Mouse (Mus musculus) bone marrow, adult 2 months (tissue): Measurements from ENCODE around the gene Lfng. TPM values are rescaled to one million over a fixed set of nuclear protein-coding genes. Genes with fewer than 3 reads are reported as not detected.

Source experiments
- H3K27ac ChIP-seq: fragments of 200-500 bp; 2 replicates; pipeline ENCODE4 v1.5.1; 2012; ENCODE audit warnings: low read depth, mild to moderate bottlenecking, control low read depth, inconsistent platforms, low read length; ENCODE audit not compliant: control insufficient read depth, poor library complexity, insufficient read depth
- H3K4me1 ChIP-seq: fragments of 200-500 bp; 2 replicates; pipeline ENCODE4 v1.6.1; 2011; ENCODE audit warnings: low read length; ENCODE audit not compliant: control insufficient read depth, insufficient read depth
- H3K4me3 ChIP-seq: fragments of 200-500 bp; replicated peaks from 2 replicates; pipeline ENCODE3; 2011; ENCODE audit warnings: mild to moderate bottlenecking, low read depth, low read length, control low read depth; ENCODE audit not compliant: control insufficient read depth
- CTCF ChIP-seq: fragments of 200-500 bp; IDR thresholded peaks from 2 replicates; pipeline ENCODE4 v1.5.1; 2011; ENCODE audit warnings: low read length, control low read depth; ENCODE audit not compliant: control insufficient read depth, insufficient read depth
- POLR2A ChIP-seq: fragments of 200-500 bp; IDR thresholded peaks from 2 replicates; pipeline ENCODE4 v1.6.1; 2011; ENCODE audit warnings: low read depth, mild to moderate bottlenecking, control low read depth, low read length, borderline replicate concordance; ENCODE audit not compliant: control insufficient read depth
- WGBS: fragments of 180-500 bp; shearing (Covaris S2); methylation state at CpG from one replicate; pipeline ENCODE4 v1.1.7; 2018; 5-methylcytosine and 5-hydroxymethylcytosine counted together
- polyA plus RNA-seq: library from polyadenylated mRNA; stranded (reverse); fragments of >200 nt; gene quantifications from 2 replicates; pipeline ENCODE4 v1.2.4, GENCODE M21; 2011; ENCODE audit warnings: low replicate concordance; ENCODE audit not compliant: missing spikeins, insufficient read depth, insufficient read length

The Lfng gene
- polyA plus RNA-seq, 1 experiment = 25.9 TPM

DNA sequence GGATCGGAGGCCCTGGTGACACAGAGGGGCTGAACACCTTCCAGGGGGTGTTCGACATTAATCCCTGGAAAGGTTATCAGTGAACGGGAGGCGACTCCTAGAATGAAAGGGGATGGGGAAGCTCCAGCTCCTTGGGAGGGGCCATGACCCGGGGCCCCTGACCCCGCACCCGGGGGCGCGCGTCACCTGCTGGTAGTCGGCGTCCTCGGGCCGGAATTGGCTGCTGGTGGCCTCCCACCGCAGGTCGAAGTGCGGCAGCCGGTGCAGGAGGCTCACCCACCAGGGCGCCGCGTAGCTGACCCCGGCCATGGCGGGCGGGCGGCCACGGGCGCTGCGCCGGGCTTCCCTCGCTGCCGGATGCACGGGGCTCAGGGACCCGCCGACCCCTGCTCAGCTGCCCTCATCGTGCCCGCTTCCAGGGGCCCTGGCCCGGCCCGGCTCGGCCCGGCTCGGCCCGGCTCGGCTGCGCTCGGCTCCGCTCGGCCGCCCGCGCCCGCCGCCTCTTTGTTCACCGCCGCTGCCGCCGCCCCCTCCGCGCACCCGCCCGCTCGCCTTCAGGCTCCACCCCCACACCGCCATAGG is 41.5 kb downstream of the Lfng start, which contains the start of gene Ttyh3:
Gene Ttyh3, minus strand, starts transcription at position 513 of the 582 bp plus-strand sequence.
- under 1% methylated on average over 56 of the region's 62 CpGs for WGBS
- peak within 1 kb of the TSS; percentile 71 for H3K27ac ChIP-seq
- TF ChIP-seq POLR2A (peak; percentile 36; the same call in 1 of the 2 replicates), CTCF (no peak)
- H3K4me1 ChIP-seq = peaks cover 1% of the 10 kb centered on the region
- peak within 1 kb of the TSS; percentile 74 for H3K4me3 ChIP-seq

- Histone ChIP-seq H3K27ac (no peak overlapping the region), H3K4me1 (peaks cover 1% of the 10 kb centered on the region)
- 13% methylated on average over 26 of the region's 26 CpGs for WGBS
Measured at GRCm38 (mm10) chr5:140649101-140649667, 42.1 kb downstream of the Lfng start.

GRCm38 (mm10) chr5:140649881-140650414 is 42.8 kb downstream of the Lfng start:
- no peak overlapping the region for H3K4me3 ChIP-seq
- no peaks in the 10 kb centered on the region; the same call in 1 of the 2 replicates for H3K4me1 ChIP-seq
- H3K27ac ChIP-seq = no peak overlapping the region
- TF ChIP-seq POLR2A (no peak), CTCF (no peak)
- 76% methylated on average over 7 of the region's 7 CpGs for WGBS

More at GRCm38 (mm10) chr5:140649101-140649667, 42.1 kb downstream of the Lfng start:
- peak overlapping the region; percentile 54 for H3K4me3 ChIP-seq
- no peak for TF ChIP-seq CTCF
- TF ChIP-seq POLR2A = no peak

- H3K4me1 ChIP-seq = no peaks in the 10 kb centered on the region
- WGBS = 50% methylated on average over 11 of the region's 11 CpGs
- H3K27ac ChIP-seq = no peak overlapping the region
- no peak overlapping the region for H3K4me3 ChIP-seq
- TF ChIP-seq CTCF (no peak), POLR2A (no peak)
Measured at GRCm38 (mm10) chr5:140651231-140651630, 44.1 kb downstream of the Lfng start.

DNA sequence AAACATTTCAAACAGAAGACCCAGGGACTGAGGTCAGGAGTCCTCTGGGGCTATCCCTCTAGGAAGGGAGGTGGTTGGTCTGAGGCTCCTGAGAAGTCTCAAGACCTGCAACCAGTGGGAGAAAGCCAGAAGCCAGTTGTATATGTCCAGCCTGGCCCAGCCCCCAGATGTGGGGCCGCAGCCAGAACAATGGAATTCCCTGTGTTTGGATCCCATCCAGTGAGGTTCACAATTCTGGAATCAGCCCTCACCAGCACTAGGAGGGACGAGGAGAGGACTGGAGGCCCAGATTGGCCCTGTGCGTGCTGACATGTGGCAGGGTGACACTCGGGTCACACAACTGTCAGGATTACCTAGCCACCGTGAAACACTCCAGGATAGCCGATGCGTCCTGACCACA is 45.5 kb downstream of the Lfng start:
- H3K4me3 ChIP-seq = no peak overlapping the region
- TF ChIP-seq CTCF = no peak
- TF ChIP-seq POLR2A = no peak
- H3K27ac ChIP-seq = no peak overlapping the region
- H3K4me1 ChIP-seq = no peaks in the 10 kb centered on the region
- 90% methylated on average over 7 of the region's 7 CpGs for WGBS

- whole genome bisulfite sequencing = 79% methylated on average over 15 of the region's 15 CpGs
- TF ChIP-seq CTCF = no peak
- TF ChIP-seq POLR2A = no peak
- Histone ChIP-seq H3K4me3 (no peak overlapping the region), H3K27ac (no peak overlapping the region), H3K4me1 (no peaks in the 10 kb centered on the region)
Measured at GRCm38 (mm10) chr5:140654096-140654845, 47.2 kb downstream of the Lfng start.

DNA sequence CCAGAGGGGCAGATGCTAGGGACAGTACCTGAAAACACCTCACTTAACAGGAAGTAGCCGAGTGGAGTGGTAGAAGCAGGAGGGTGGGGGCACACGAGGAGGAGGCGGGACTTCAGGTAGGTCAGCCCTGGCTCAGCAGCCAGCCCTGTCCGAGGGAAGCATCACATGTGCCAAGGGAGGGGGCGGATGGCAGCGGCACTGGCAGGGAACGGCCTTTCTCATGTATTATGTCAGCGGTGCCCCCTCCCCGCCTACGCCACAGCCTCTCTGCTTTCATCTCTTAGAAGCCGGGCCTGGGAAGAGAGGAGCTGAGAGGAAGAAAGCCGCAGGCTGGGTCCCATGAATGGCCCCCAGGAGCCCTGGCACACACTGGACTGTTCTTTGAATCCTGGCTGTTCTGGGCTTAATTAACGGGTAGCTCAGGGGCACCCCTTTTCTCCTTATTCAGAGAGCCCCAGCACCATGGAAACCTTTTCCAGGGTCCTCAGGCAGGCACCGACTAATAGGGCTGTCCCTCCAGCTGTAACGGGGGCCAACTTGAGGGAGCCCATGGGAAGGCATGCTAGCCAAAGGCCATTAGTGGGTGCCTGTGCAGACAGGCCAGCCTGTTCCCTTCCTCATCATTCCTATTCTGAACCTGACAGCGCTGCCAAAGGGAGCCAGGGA is 52.6 kb downstream of the Lfng start:
- no peak overlapping the region for H3K27ac ChIP-seq
- WGBS = 70% methylated on average over 16 of the region's 16 CpGs
- no peak for TF ChIP-seq CTCF
- TF ChIP-seq POLR2A = no peak
- H3K4me3 ChIP-seq = no peak overlapping the region
- peaks cover 8% of the 10 kb centered on the region for H3K4me1 ChIP-seq
